29 mouse cellular contexts compared by ENCODE assay signal in genomic region chr11:57498215-57498614, GRCm38 (mm10).
"Had no signal": no experiment of that assay in that cellular context is flagged by ENCODE, and none has a peak within 500 bp of the region (broad histone marks: within the 10 kb centered on the region; RNA-seq: fewer than 3 reads in every experiment).

No protein-coding gene starts in this region.

- DNase-seq: left cerebral cortex, postnatal 4 days; liver; liver, embryonic 13.5 days; liver, postnatal 0 days; lung, adult 18-20 months; lung, adult 2 months; lung, embryonic 14.5 days; lung, postnatal 10 days; lung, postnatal 14 days; lung, postnatal 36 days; lung, postnatal 4 days; midbrain, embryonic 14.5 days had no signal

- H3K4me1 ChIP-seq: limb, embryonic 10.5 days; limb, embryonic 12.5 days; limb, embryonic 13.5 days; limb, embryonic 15.5 days; lung, embryonic 15.5 days; megakaryocyte, embryonic 14.5 days; midbrain, embryonic 12.5 days; midbrain, embryonic 15.5 days had no signal

- H3K27me3 ChIP-seq: limb, embryonic 12.5 days; limb, embryonic 13.5 days; limb, embryonic 15.5 days; liver, embryonic 12.5 days; liver, embryonic 13.5 days; liver, embryonic 15.5 days; lung, embryonic 15.5 days; megakaryocyte, embryonic 14.5 days; midbrain, embryonic 12.5 days; midbrain, embryonic 13.5 days; midbrain, embryonic 15.5 days had no signal

- H3K27ac ChIP-seq: limb, embryonic 10.5 days; limb, embryonic 12.5 days; limb, embryonic 13.5 days; limb, embryonic 15.5 days; liver, embryonic 12.5 days; liver, embryonic 13.5 days; liver, embryonic 14.5 days; liver, embryonic 15.5 days; lung, embryonic 15.5 days; macrophage; midbrain, embryonic 10.5 days; midbrain, embryonic 12.5 days; midbrain, embryonic 13.5 days; midbrain, embryonic 15.5 days had no signal

- H3K9ac ChIP-seq: limb, embryonic 12.5 days; limb, embryonic 13.5 days; limb, embryonic 15.5 days; liver, embryonic 12.5 days; liver, embryonic 13.5 days; liver, embryonic 14.5 days; liver, embryonic 15.5 days; liver, postnatal 0 days; lung, embryonic 14.5 days; lung, embryonic 15.5 days; midbrain, embryonic 12.5 days; midbrain, embryonic 13.5 days; midbrain, embryonic 15.5 days had no signal

- H3K4me2 ChIP-seq: limb, embryonic 12.5 days; limb, embryonic 13.5 days; limb, embryonic 15.5 days; liver, embryonic 11.5 days; liver, embryonic 12.5 days; liver, embryonic 13.5 days; liver, embryonic 15.5 days; lung, embryonic 14.5 days; lung, embryonic 15.5 days; midbrain, embryonic 11.5 days; midbrain, embryonic 12.5 days; midbrain, embryonic 13.5 days; midbrain, embryonic 15.5 days had no signal

- H3K4me3 ChIP-seq: limb, embryonic 10.5 days; limb, embryonic 12.5 days; limb, embryonic 13.5 days; limb, embryonic 15.5 days; liver, embryonic 12.5 days; liver, embryonic 13.5 days; liver, embryonic 15.5 days; lung, embryonic 15.5 days; megakaryocyte, embryonic 14.5 days; midbrain, embryonic 10.5 days; midbrain, embryonic 12.5 days; midbrain, embryonic 13.5 days; midbrain, embryonic 15.5 days; myocyte had no signal

- H3K9me3 ChIP-seq: limb, embryonic 10.5 days; limb, embryonic 12.5 days; limb, embryonic 13.5 days; limb, embryonic 15.5 days; liver, embryonic 12.5 days; liver, embryonic 13.5 days; liver, embryonic 15.5 days; lung, embryonic 15.5 days; megakaryocyte, embryonic 14.5 days; midbrain, embryonic 10.5 days; midbrain, embryonic 12.5 days; midbrain, embryonic 13.5 days; midbrain, embryonic 15.5 days had no signal
